Mouse (Mus musculus) embryo, embryonic 9.5 days (tissue): ENCODE measurements around the gene Igfals.

Experiments
- DNase-seq: peaks from one replicate; pipeline ENCODE4 v3.0.0-alpha.2; 2017; ENCODE audit errors: extremely low spot score

The Igfals gene

GRCm38 (mm10) chr17:24894061-24894994 is 28.5 kb downstream of the Igfals start:
- DNase-seq = no peak

DNA sequence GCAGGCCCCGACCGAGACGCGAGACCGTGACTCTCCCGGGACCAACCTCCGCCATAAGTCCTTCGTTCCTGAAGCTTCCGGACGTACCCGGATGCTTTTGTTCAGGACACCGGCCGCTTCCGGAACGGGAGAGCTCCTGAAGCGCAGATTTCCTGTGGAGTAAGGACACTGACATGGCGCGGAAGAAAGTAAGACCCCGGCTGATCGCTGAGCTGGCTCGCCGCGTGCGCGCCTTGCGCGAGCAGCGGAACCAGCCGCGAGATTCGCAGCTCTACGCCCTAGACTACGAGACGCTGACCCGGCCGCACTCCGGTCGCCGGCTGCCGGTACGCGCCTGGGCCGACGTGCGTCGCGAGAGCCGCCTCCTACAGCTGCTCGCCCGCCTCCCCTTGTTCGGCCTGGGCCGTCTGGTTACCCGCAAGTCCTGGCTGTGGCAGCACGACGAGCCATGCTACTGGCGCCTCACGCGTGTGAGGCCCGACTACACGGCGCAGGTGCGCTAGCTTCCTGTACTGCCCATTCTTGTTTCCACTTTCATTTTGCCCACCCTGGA is 29.3 kb downstream of the Igfals start, which contains the start of the genes Eme2 and Mrps34:
Eme2 (minus strand) TSS at position 93 of the 553 bp plus-strand sequence.
Mrps34 (plus strand) TSS at position 122 of the 553 bp plus-strand sequence.
- DNase-seq = peak; percentile 85

- DNase-seq = no peak
Measured at GRCm38 (mm10) chr17:24895571-24896240, 29.9 kb downstream of the Igfals start.

GRCm38 (mm10) chr17:24896241-24896992 is 30.6 kb downstream of the Igfals start, which contains the start of gene Nme3:
Nme3 (plus strand) TSS chr17:24896500.
- peak; percentile 85 for DNase-seq

- no peak for DNase-seq
Measured at GRCm38 (mm10) chr17:24896993-24897269, 31.1 kb downstream of the Igfals start.

DNA sequence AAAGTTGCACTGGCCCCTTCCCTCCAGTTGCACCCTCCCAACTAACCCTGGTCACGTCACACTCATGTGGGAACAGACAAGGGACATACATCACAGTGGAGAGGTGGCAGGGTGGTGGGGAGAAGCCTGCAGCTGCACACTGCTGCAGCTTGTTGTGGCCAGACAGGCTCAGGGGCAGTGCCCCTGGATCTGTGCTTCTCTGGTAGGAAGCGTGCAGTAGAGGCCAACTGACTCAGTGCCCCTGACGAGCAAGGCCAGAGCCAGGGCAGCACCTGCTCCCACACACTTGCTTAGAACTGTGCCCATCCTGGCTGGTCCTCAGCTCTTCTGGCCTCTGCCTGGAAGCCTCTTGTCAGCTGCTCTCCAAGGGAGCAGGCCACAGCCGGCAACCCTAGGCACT is 31.8 kb downstream of the Igfals start:
- no peak for DNase-seq

DNA sequence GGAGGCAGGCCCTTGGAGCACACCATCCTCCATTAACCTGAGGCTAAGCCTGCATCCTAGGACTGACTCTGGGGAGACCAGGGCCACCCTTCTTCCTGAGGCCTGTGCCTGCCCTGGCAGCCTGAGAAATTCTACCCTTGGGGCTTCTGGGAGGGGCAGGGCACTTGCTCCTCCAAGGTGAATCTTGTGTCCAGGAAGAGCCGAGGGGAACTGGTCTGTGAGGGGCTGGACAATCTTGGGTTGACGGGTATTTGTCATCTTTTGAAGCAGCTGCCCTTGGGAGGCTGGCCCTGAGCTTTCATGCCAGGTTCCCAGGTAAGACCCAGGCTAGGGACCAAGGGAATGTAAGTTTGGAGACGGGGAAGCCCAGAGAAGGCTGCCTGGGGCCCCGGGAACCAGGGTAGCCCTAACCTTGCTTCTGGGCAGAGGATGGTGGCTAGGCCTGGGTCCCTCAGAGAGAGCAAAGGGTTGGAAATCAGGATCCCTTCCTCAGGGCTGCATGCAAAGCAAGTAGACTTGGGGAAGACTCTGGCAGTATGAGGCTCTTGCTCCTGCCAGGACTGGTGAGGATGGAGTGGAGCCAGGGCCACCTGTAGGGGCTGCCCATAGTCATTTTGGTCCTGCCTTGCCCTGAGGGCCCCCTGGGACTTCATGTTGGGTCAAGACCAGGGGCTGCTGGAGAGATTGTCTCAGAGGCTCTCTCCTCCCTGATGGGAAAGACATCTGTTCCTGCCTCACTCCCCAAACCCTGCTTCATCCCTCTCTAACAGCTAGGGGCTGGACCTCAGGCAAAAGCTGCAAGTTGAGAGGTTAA is 32.5 kb downstream of the Igfals start:
- no peak for DNase-seq

DNA sequence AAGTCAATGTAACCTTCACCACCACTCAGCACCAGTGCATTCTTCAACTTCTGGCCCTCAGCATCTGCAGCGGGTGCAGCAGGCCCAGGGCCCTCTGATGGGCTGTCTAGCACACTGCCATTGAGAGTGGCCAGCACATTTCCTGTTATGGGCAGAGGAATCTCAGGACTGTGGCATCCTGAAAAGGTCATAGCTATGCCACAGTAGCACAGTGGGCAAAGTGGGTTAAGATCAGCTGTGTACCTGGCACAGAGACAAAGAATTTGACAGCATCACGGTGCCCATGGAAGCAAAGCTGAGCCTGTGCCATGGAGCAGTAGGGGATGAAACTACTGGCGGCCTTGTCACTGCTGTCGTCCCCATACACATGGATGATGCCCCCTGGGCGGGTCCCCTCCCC is 33.4 kb downstream of the Igfals start:
- no peak for DNase-seq

- DNase-seq = no peak
Measured at GRCm38 (mm10) chr17:24900014-24900413, 34.2 kb downstream of the Igfals start.

GRCm38 (mm10) chr17:24902124-24902523 is 36.3 kb downstream of the Igfals start:
- no peak for DNase-seq

DNA sequence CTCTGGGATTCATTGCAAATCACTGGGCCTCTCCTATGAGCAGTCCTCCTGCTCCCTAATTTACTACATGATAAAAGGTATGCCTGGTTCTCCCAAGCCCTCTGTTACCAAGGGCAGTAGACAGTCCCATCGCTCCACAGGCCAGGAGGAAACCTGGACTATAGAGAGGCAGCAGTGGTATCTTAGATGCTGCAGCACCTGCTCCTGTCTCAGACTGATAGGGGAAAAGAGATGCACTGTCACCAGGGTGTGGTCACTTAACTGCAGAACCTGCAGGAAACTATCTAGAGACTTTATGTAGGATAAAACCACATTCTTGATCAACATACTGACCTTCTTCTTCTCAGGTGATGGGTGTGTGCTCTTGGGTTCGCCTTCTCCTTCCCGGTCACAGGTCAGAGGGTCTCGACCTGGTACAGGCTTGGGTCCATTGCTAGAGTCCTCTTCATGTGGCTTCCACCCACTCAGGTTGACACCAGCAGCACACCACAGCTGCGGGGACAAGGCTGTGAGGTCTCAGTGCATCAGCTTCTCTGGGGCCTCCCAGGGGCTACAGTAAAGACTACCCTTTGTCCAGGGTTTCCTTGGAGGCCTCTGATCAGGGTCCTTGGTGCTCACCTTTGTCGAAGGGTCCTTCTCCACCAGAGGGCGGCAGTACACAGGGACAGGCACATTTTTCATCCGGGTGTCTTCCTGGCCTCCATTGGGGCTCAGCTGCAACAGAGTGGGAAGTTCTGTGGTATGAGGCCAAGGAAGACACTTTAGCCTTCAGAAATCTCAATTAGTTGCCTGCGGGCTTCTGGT is 37.1 kb downstream of the Igfals start:
- DNase-seq = no peak

DNA sequence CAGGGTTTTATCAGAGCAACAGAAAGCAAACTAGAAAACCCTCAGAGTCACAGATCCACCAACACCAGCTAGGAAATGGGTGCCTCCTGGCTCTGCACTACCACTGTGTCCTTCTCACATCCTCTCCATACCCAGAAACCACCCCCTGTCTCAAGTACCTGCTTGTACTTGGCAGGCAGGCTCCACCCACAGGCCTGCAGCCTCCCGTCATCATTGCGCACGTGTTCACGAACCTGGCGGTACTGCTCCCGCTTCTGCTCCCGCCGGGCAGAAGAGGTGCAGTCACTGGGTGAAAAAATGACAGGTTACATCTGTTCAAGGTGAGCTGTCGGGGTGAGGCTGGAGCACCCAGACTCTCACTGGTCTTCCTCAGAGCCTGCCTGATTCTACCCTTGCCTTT is 38.0 kb downstream of the Igfals start:
- DNase-seq = no peak

DNA sequence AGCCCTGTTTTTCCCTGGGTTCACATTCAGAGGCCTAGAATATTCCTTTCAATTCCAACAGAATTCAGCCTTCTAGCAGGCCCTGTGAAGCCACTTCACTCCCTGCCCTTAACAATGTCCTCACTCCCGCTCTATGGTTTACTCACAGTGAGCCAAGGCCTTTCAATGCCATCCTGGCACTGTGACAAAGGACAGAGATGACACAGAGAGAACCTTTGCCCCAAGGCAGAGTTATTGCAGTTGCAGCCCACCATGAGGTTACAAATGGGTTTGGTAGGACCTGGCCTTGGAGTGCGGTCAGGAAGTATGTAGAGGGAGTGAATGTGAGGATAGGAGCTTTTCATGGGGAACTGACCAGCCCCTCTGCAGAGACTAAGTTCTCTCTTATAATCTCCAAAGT is 41.8 kb downstream of the Igfals start:
- no peak for DNase-seq

GRCm38 (mm10) chr17:24913984-24914383 is 48.2 kb downstream of the Igfals start:
- no peak for DNase-seq

DNA sequence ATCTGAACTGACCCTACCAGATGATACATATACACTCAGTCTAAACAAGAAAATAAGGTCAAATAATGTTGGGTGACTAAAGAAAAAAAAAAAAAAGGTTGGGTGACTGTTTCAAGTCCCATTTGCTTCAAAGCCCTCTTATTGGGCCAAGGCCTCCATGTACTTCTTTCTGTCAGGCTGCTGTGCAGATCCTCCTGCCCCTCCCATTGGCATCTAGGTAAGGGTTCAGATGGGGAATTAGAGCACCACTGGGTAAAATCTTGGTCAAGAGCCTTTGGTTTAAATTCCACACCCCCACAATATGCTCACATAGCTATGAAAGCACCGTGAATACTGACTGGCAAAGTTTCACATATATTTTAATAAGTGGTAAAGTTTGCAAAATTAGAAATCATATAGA is 57.4 kb downstream of the Igfals start:
- DNase-seq = no peak

DNA sequence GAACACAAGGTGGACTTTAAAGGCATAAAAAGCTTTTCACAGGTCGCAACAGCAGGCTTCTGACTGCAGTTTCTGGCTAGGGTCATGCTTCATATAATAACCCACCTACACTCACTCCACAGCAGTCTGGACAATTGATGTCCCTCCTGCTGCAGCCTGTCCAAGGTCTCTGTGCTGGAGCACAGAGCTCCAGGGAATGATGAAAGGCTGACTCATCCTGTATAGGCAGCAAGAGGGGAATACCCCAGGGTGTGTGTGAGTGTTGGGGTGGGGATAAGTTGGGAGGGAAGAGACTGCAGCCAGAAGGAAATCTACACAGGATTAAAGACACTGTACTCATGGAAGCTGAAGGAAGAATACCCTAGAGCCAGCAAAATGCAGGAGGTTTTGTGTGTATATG is 63.7 kb downstream of the Igfals start:
- no peak for DNase-seq
